Mouse (Mus musculus) lung, postnatal 0 days (tissue): ENCODE measurements around the gene Sncg.

Source experiments
- CTCF ChIP-seq: IDR thresholded peaks from 2 replicates; pipeline ENCODE4 v1.5.1; 2016; ENCODE audit warnings: antibody characterized with exemption, mild to moderate bottlenecking
- EP300 ChIP-seq: IDR thresholded peaks from 2 replicates; pipeline ENCODE4 v1.6.1; 2016; ENCODE audit warnings: antibody characterized with exemption, mild to moderate bottlenecking, control low read depth

GRCm38 (mm10) chr14:34327618-34328017 is 47.0 kb downstream of the Sncg start:
- TF ChIP-seq CTCF (no peak), EP300 (no peak)
